Mouse (Mus musculus): Measurements from ENCODE around the gene Pdk3. TPM values are rescaled to one million over a fixed set of nuclear protein-coding genes. Genes with fewer than 3 reads are reported as not detected.

Gene Pdk3
- 10 to 100 TPM; 18.7 to 28.4 TPM for total RNA-seq (2023)

GRCm38 (mm10) chrX:93831561-93832336 is at the start of gene Pdk3:
Gene Pdk3 (minus strand): TSS chrX:93832201.

Other genes starting within 250 kb of the Pdk3 start
- 1 to 10 TPM; 7.2 to 8.9 TPM for gene Pola1, start 200.0 kb downstream of the Pdk3 start, total RNA-seq (2023)
- gene Pcyt1b, start 177.3 kb downstream of the Pdk3 start, total RNA-seq (2023), result under 1 TPM; 0.09 to 0.13 TPM
- not detected for gene AU015836, start 136.5 kb upstream of the Pdk3 start, total RNA-seq (2023)

Measured in monocyte, adult 59 days (primary cell).